Mouse (Mus musculus): ENCODE results near the gene Ets1.

GRCm38 (mm10) chr9:32661561-32661960 lies 25.5 kb downstream of the Ets1 start:
- TF ChIP-seq PAX5 (IDR thresholded peaks at IDR 0.05; ENCODE audit: low read length), result no peak
- no peak for TF ChIP-seq POLR2A (IDR thresholded peaks at IDR 0.05; ENCODE audit: low read depth, low read length)
- peak; percentile 95 for TF ChIP-seq EP300 (IDR thresholded peaks at IDR 0.05; ENCODE audit: low read length)

Measured in CH12.LX (cell line).